Mouse (Mus musculus) kidney, adult 2 months (tissue): Measurements from ENCODE around the gene Gja5. TPM values are rescaled to one million over a fixed set of nuclear protein-coding genes. Genes with fewer than 3 reads are reported as not detected.
"Not testable (repeated sequence)": the region's sequence is repeated elsewhere in the genome, so short reads cannot be mapped to it uniquely, and the experiment has no call there.

ENCODE experiments used
- DNase-seq: peaks from one replicate; pipeline ENCODE4 v3.0.0; 2021
- H3K27ac ChIP-seq: fragments of 200-500 bp; 2 replicates; pipeline ENCODE4 v1.5.1; 2012; ENCODE audit warnings: low read depth, low read length, control low read depth, inconsistent platforms; ENCODE audit not compliant: insufficient read depth
- H3K27me3 ChIP-seq: fragments of 200-500 bp; replicated peaks from 2 replicates; pipeline ENCODE4 v1.6.1; 2012; ENCODE audit warnings: mild to moderate bottlenecking, moderate library complexity, low read length, inconsistent platforms; ENCODE audit not compliant: control insufficient read depth, insufficient read depth
- H3K36me3 ChIP-seq: fragments of 200-500 bp; 2 replicates; pipeline ENCODE4 v1.6.1; 2012; ENCODE audit warnings: mild to moderate bottlenecking, moderate library complexity, low read length, inconsistent platforms; ENCODE audit not compliant: control insufficient read depth, insufficient read depth
- H3K4me1 ChIP-seq: fragments of 200-500 bp; 2 replicates; pipeline ENCODE4 v1.6.1; 2011; ENCODE audit warnings: low read length; ENCODE audit not compliant: control insufficient read depth, insufficient read depth
- H3K4me3 ChIP-seq: fragments of 200-500 bp; 2 replicates; pipeline ENCODE4 v1.5.1; 2011; ENCODE audit warnings: mild to moderate bottlenecking, low read depth, low read length, control low read depth; ENCODE audit not compliant: insufficient read depth
- CTCF ChIP-seq: fragments of 200-500 bp; conservative IDR thresholded peaks from 2 replicates; pipeline ENCODE4 v1.5.1; 2011; ENCODE audit warnings: low read depth, mild to moderate bottlenecking, control low read depth, low read length, moderate library complexity, mixed read lengths; ENCODE audit not compliant: insufficient read depth, insufficient read length
- POLR2A ChIP-seq: fragments of 200-500 bp; IDR thresholded peaks from one replicate; pipeline ENCODE4 v1.6.1; 2011; ENCODE audit warnings: low read depth, low read length, control low read depth
- WGBS: fragments of 180-500 bp; shearing (Covaris S2); methylation state at CpG from one replicate; pipeline ENCODE4 v1.1.7; 2018; 5-methylcytosine and 5-hydroxymethylcytosine counted together
- polyA plus RNA-seq: library from polyadenylated mRNA; depleted of rRNA; stranded (reverse); fragments of >200 nt; gene quantifications from 2 replicates; pipeline ENCODE4 v1.2.3, GENCODE M21; 2012; rRNA removed

Gene Gja5
- polyA plus RNA-seq, 1 experiment, result 8.2 TPM

- peaks cover 17% of the 10 kb centered on the region; the same call in 1 of the 2 replicates for H3K4me1 ChIP-seq
- H3K36me3 ChIP-seq, result no peaks in the 10 kb centered on the region
- no peaks in the 10 kb centered on the region for H3K27me3 ChIP-seq
- H3K27ac ChIP-seq, result peak overlapping the region; percentile 25; the same call in 1 of the 2 replicates
- whole genome bisulfite sequencing, result 34% methylated on average over 10 of the region's 10 CpGs
- peak; percentile 38 for DNase-seq
- no peak for TF ChIP-seq POLR2A
- H3K4me3 ChIP-seq, result no peak overlapping the region
Measured at GRCm38 (mm10) chr3:97100784-97101641, 196.5 kb downstream of the Gja5 start.

DNA sequence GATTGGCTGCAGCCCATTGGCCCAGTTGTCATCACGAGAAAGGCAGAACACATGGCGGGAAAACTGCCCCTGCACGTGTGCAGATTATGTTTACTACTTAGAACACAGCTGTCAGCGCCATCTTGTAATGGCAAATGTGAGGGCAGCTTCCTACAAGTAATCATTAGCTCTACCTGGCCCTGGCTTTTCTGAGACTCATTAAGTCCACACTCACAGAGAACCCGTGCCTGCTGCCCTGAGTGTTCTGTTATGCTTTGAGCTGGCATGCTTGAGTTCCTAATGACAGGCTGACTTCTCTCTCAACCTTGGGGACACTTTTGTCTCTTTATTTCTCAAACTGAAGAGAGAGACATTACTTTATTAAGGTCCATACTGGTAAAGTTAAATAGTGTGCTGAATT, 199.5 kb downstream of the Gja5 start:
- H3K36me3 ChIP-seq, H3K4me3 ChIP-seq, H3K27me3 ChIP-seq: not testable (repeated sequence)
- H3K4me1 ChIP-seq, result peaks cover 17% of the 10 kb centered on the region; the same call in 1 of the 2 replicates
- H3K27ac ChIP-seq, result peak overlapping the region; percentile 43; the same call in 1 of the 2 replicates
- peak; percentile 85 for DNase-seq
- WGBS, result 45% methylated on average over 3 of the region's 5 CpGs

- Histone ChIP-seq H3K27ac (peak overlapping the region; percentile 99), H3K4me3 (no peak overlapping the region), H3K4me1 (peaks cover 17% of the 10 kb centered on the region; the same call in 1 of the 2 replicates), H3K36me3 (no peaks in the 10 kb centered on the region), H3K27me3 (no peaks in the 10 kb centered on the region)
- peak; percentile 94 for DNase-seq
- TF ChIP-seq CTCF (no peak), POLR2A (no peak)
- WGBS, result 17% methylated on average over 1 of the region's 1 CpGs
Measured at GRCm38 (mm10) chr3:97104696-97105430, 200.4 kb downstream of the Gja5 start.

DNA sequence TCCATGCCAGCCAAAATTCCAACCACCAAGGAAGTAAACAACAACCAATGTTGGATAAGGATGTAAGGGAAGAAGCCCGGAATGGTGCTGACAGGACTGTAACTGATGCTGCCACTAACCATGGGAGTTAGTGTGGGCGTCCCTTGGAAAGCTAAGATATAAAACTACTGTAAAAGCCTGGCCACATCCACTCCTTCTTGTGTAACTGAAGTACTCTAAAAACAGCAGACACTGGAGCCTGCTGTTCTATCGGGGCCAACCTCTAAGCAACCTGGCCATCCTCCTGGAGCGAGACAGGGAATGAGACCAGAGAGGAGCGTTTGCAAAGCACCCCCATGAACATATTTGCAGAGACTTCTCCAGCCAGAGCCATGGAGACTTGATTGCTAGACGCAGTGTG, 213.0 kb downstream of the Gja5 start:
- H3K27ac ChIP-seq, result no peak overlapping the region
- no peaks in the 10 kb centered on the region for H3K36me3 ChIP-seq
- no peaks in the 10 kb centered on the region for H3K27me3 ChIP-seq
- 66% methylated on average over 6 of the region's 6 CpGs for WGBS
- DNase-seq, result no peak
- no peaks in the 10 kb centered on the region for H3K4me1 ChIP-seq
- TF ChIP-seq CTCF (no peak), POLR2A (no peak)
- H3K4me3 ChIP-seq, result no peak overlapping the region

GRCm38 (mm10) chr3:97118313-97118712, 213.8 kb downstream of the Gja5 start:
- DNase-seq, result no peak
- no peaks in the 10 kb centered on the region for H3K27me3 ChIP-seq
- no peaks in the 10 kb centered on the region for H3K36me3 ChIP-seq
- no peak overlapping the region for H3K27ac ChIP-seq
- 65% methylated on average over 12 of the region's 12 CpGs for WGBS
- no peak overlapping the region for H3K4me3 ChIP-seq
- no peaks in the 10 kb centered on the region for H3K4me1 ChIP-seq
- no peak for TF ChIP-seq POLR2A
- TF ChIP-seq CTCF, result peak; percentile 39; the same call in 1 of the 2 replicates

- no peaks in the 10 kb centered on the region for H3K36me3 ChIP-seq
- H3K27ac ChIP-seq, result no peak overlapping the region
- H3K4me3 ChIP-seq, result no peak overlapping the region
- no peaks in the 10 kb centered on the region for H3K4me1 ChIP-seq
- no peaks in the 10 kb centered on the region for H3K27me3 ChIP-seq
- TF ChIP-seq POLR2A (no peak), CTCF (no peak)
- WGBS, result 31% methylated on average over 7 of the region's 7 CpGs
- DNase-seq, result no peak
Measured at GRCm38 (mm10) chr3:97124193-97124592, 219.7 kb downstream of the Gja5 start.

Other genes starting within 250 kb of the Gja5 start
- 0.38 and 0.45 TPM in 2 replicates for gene Ankrd35, start 234.6 kb upstream of the Gja5 start, polyA plus RNA-seq
- gene Pias3, start 208.3 kb upstream of the Gja5 start, polyA plus RNA-seq, result 21.0 and 23.2 TPM in 2 replicates
- gene Nudt17, start 196.1 kb upstream of the Gja5 start, polyA plus RNA-seq, result 2.0 and 3.6 TPM in 2 replicates
- 32.2 and 34.6 TPM in 2 replicates for gene Polr3c, start 177.1 kb upstream of the Gja5 start, polyA plus RNA-seq
- 20.7 and 23.5 TPM in 2 replicates for gene Rnf115, start 177.0 kb upstream of the Gja5 start, polyA plus RNA-seq
- gene Pdzk1, start 75.4 kb upstream of the Gja5 start, polyA plus RNA-seq, result 343 and 414 TPM in 2 replicates
- gene Cd160, start 75.3 kb upstream of the Gja5 start, polyA plus RNA-seq, result 0.08 and 0.33 TPM in 2 replicates
- 28.9 and 33.6 TPM in 2 replicates for gene Gpr89, start 653 bp downstream of the Gja5 start, polyA plus RNA-seq
- 0.01 TPM in 1 of 2 replicates, not detected in the other for gene Gja8, start 21.3 kb downstream of the Gja5 start, polyA plus RNA-seq